Mouse (Mus musculus) hindbrain, embryonic 16.5 days (tissue): ENCODE measurements around the gene Clint1. TPM values are rescaled to one million over a fixed set of nuclear protein-coding genes. Genes with fewer than 3 reads are reported as not detected.

Experiments used
- ATAC-seq: fragments of 200-750 bp; cut with Nextera tagmentation; 2 replicates; pipeline ENCODE4 v1.8.0; 2017; ENCODE audit warnings: moderate TSS enrichment, moderate library complexity
- H3K27ac ChIP-seq: fragments of 300-500 bp; sonication (generic); 2 replicates; pipeline ENCODE4 v1.5.1; 2014; ENCODE audit warnings: low read depth, mild to moderate bottlenecking, control low read depth, low read length, moderate library complexity
- H3K27me3 ChIP-seq: fragments of 300-500 bp; sonication (generic); replicated peaks from 2 replicates; pipeline ENCODE4 v1.6.1; 2014; ENCODE audit warnings: low read length; ENCODE audit not compliant: control insufficient read depth, insufficient read depth
- H3K36me3 ChIP-seq: fragments of 300-500 bp; sonication (generic); 2 replicates; pipeline ENCODE4 v1.6.1; 2014; ENCODE audit warnings: mild to moderate bottlenecking, low read length, moderate library complexity, mixed read lengths; ENCODE audit not compliant: control insufficient read depth, insufficient read depth
- H3K4me1 ChIP-seq: fragments of 300-500 bp; sonication (generic); 2 replicates; pipeline ENCODE4 v1.6.1; 2014; ENCODE audit warnings: low read depth, low read length; ENCODE audit not compliant: control insufficient read depth, insufficient read depth
- H3K4me2 ChIP-seq: fragments of 300-500 bp; sonication (generic); 2 replicates; pipeline ENCODE4 v1.6.1; 2014; ENCODE audit warnings: mild to moderate bottlenecking, low read length, control low read depth, moderate library complexity
- H3K4me3 ChIP-seq: fragments of 300-500 bp; sonication (generic); 2 replicates; pipeline ENCODE4 v1.5.1; 2014; ENCODE audit warnings: mild to moderate bottlenecking, low read length, control low read depth, moderate library complexity
- H3K9ac ChIP-seq: fragments of 300-500 bp; sonication (generic); 2 replicates; pipeline ENCODE4 v1.6.1; 2014; ENCODE audit warnings: low read depth, mild to moderate bottlenecking, control low read depth, low read length, moderate library complexity
- H3K9me3 ChIP-seq: fragments of 300-500 bp; sonication (generic); 2 replicates; pipeline ENCODE4 v1.6.1; 2014; ENCODE audit warnings: mild to moderate bottlenecking, low read length, moderate library complexity; ENCODE audit not compliant: control insufficient read depth
- WGBS: fragments of 180-500 bp; shearing (Covaris S2); extraction: QIAGEN DNeasy Blood & Tissue Kit; methylation state at CpG from one replicate; pipeline ENCODE4 v1.1.7; 2014; 5-methylcytosine and 5-hydroxymethylcytosine counted together
- polyA plus RNA-seq: library from polyadenylated mRNA; unstranded; fragments of >200 nt; fragmentation: Nextera tagmentation; extraction: Ambion mirVana; gene quantifications from 2 replicates; pipeline ENCODE4 v1.2.1, GENCODE M21; 2015

The Clint1 gene
- polyA plus RNA-seq, 1 experiment from 2014 or later = 39.4 TPM

- Histone ChIP-seq H3K4me1 (peaks cover 11% of the 10 kb centered on the region), H3K4me2 (no peak overlapping the region), H3K36me3 (no peaks in the 10 kb centered on the region), H3K4me3 (no peak overlapping the region), H3K27ac (no peak overlapping the region), H3K9me3 (no peaks in the 10 kb centered on the region), H3K27me3 (no peaks in the 10 kb centered on the region), H3K9ac (no peak overlapping the region)
- 49% methylated on average over 4 of the region's 4 CpGs for WGBS
- no peak for ATAC-seq
Observed at GRCm38 (mm10) chr11:45884029-45884428, 32.2 kb downstream of the Clint1 start.

- H3K27ac ChIP-seq = no peak overlapping the region
- no peak overlapping the region for H3K9ac ChIP-seq
- H3K4me1 ChIP-seq = peaks cover 11% of the 10 kb centered on the region
- no peak overlapping the region for H3K4me2 ChIP-seq
- H3K9me3 ChIP-seq = no peaks in the 10 kb centered on the region
- ATAC-seq = no peak
- H3K4me3 ChIP-seq = no peak overlapping the region
- H3K27me3 ChIP-seq = no peaks in the 10 kb centered on the region
- H3K36me3 ChIP-seq = 0 out of 2 replicates have a peak, but pooled peaks cover 4% of the 10 kb centered on the region
- WGBS = 66% methylated on average over 5 of the region's 5 CpGs
Observed at GRCm38 (mm10) chr11:45885606-45886230, 33.9 kb downstream of the Clint1 start.

- Histone ChIP-seq H3K9me3 (no peaks in the 10 kb centered on the region), H3K4me3 (no peak overlapping the region), H3K27ac (no peak overlapping the region), H3K4me1 (peaks cover 8% of the 10 kb centered on the region), H3K4me2 (no peak overlapping the region), H3K36me3 (0 out of 2 replicates have a peak, but pooled peaks cover 9% of the 10 kb centered on the region), H3K27me3 (no peaks in the 10 kb centered on the region), H3K9ac (no peak overlapping the region)
- 54% methylated on average over 5 of the region's 5 CpGs for WGBS
- peak; percentile 45; the same call in 1 of the 2 replicates for ATAC-seq
Observed at GRCm38 (mm10) chr11:45886596-45886995, 34.7 kb downstream of the Clint1 start.

GRCm38 (mm10) chr11:45888471-45889030 lies 36.7 kb downstream of the Clint1 start:
- Histone ChIP-seq H3K4me2 (no peak overlapping the region), H3K36me3 (0 out of 2 replicates have a peak, but pooled peaks cover 9% of the 10 kb centered on the region), H3K4me1 (peaks cover 2% of the 10 kb centered on the region; the same call in 1 of the 2 replicates), H3K9me3 (no peaks in the 10 kb centered on the region), H3K4me3 (no peak overlapping the region), H3K27ac (no peak overlapping the region), H3K9ac (no peak overlapping the region), H3K27me3 (no peaks in the 10 kb centered on the region)
- ATAC-seq = no peak
- 87% methylated on average over 9 of the region's 9 CpGs for WGBS

GRCm38 (mm10) chr11:45889981-45890380 lies 38.1 kb downstream of the Clint1 start:
- H3K4me1 ChIP-seq = no peaks in the 10 kb centered on the region
- H3K9me3 ChIP-seq = no peaks in the 10 kb centered on the region
- no peaks in the 10 kb centered on the region for H3K27me3 ChIP-seq
- WGBS = 81% methylated on average over 3 of the region's 3 CpGs
- no peak overlapping the region for H3K4me3 ChIP-seq
- no peak overlapping the region for H3K27ac ChIP-seq
- no peak for ATAC-seq
- no peak overlapping the region for H3K9ac ChIP-seq
- peaks cover 16% of the 10 kb centered on the region for H3K36me3 ChIP-seq
- no peak overlapping the region for H3K4me2 ChIP-seq

- Histone ChIP-seq H3K4me1 (no peaks in the 10 kb centered on the region), H3K9ac (no peak overlapping the region), H3K27ac (no peak overlapping the region), H3K27me3 (no peaks in the 10 kb centered on the region), H3K4me3 (no peak overlapping the region), H3K36me3 (peaks cover 19% of the 10 kb centered on the region), H3K4me2 (no peak overlapping the region), H3K9me3 (no peaks in the 10 kb centered on the region)
- no peak for ATAC-seq
- WGBS = 88% methylated on average over 20 of the region's 20 CpGs
Observed at GRCm38 (mm10) chr11:45890423-45890822, 38.6 kb downstream of the Clint1 start.

GRCm38 (mm10) chr11:45892861-45893360 lies 41.1 kb downstream of the Clint1 start:
- H3K4me3 ChIP-seq = no peak overlapping the region
- 95% methylated on average over 5 of the region's 5 CpGs for WGBS

GRCm38 (mm10) chr11:45897392-45897791 lies 45.5 kb downstream of the Clint1 start:
- H3K9ac ChIP-seq = no peak overlapping the region
- no peaks in the 10 kb centered on the region for H3K9me3 ChIP-seq
- no peak for ATAC-seq
- no peak overlapping the region for H3K4me3 ChIP-seq
- no peak overlapping the region for H3K4me2 ChIP-seq
- peaks cover 3% of the 10 kb centered on the region; the same call in 1 of the 2 replicates for H3K4me1 ChIP-seq
- H3K27me3 ChIP-seq = no peaks in the 10 kb centered on the region
- peaks cover 10% of the 10 kb centered on the region for H3K36me3 ChIP-seq
- WGBS = 90% methylated on average over 2 of the region's 2 CpGs
- H3K27ac ChIP-seq = no peak overlapping the region

More at GRCm38 (mm10) chr11:45892861-45893360, 41.1 kb downstream of the Clint1 start:
- Histone ChIP-seq H3K36me3 (peaks cover 19% of the 10 kb centered on the region), H3K9me3 (no peaks in the 10 kb centered on the region), H3K4me1 (no peaks in the 10 kb centered on the region), H3K9ac (no peak overlapping the region), H3K4me2 (no peak overlapping the region), H3K27ac (no peak overlapping the region), H3K27me3 (no peaks in the 10 kb centered on the region)
- no peak for ATAC-seq

- no peaks in the 10 kb centered on the region for H3K27me3 ChIP-seq
- no peak overlapping the region for H3K4me2 ChIP-seq
- no peak overlapping the region for H3K4me3 ChIP-seq
- peak; percentile 48 for ATAC-seq
- no peaks in the 10 kb centered on the region for H3K9me3 ChIP-seq
- no peak overlapping the region for H3K9ac ChIP-seq
- 65% methylated on average over 11 of the region's 11 CpGs for WGBS
- no peak overlapping the region for H3K27ac ChIP-seq
- peaks cover 8% of the 10 kb centered on the region for H3K36me3 ChIP-seq
- peaks cover 3% of the 10 kb centered on the region; the same call in 1 of the 2 replicates for H3K4me1 ChIP-seq
Observed at GRCm38 (mm10) chr11:45900233-45901015, 48.6 kb downstream of the Clint1 start.
